Mouse (Mus musculus) mammary gland, adult 2 months (tissue): ENCODE data around the gene Mex3b. TPM values are rescaled to one million over a fixed set of nuclear protein-coding genes. Genes with fewer than 3 reads are reported as not detected.

Source experiments
- polyA plus RNA-seq: library from polyadenylated mRNA; depleted of rRNA; stranded (reverse); fragments of >200 nt; gene quantifications from 2 replicates; pipeline ENCODE4 v1.2.3, GENCODE M21; 2012; ENCODE audit warnings: low replicate concordance; rRNA removed

Gene Mex3b
- polyA plus RNA-seq: 10.9 and 27.4 TPM in 2 replicates

GRCm38 (mm10) chr7:82867271-82868121 lies at the start of gene Mex3b:
TSS of gene Mex3b (plus strand) at chr7:82867333.

Other genes with a start within 250 kb of the Mex3b start
- 1.7 and 3.6 TPM in 2 replicates for gene Saxo2, start 218.8 kb upstream of the Mex3b start, polyA plus RNA-seq
- 2.3 and 5.8 TPM in 2 replicates for gene Efl1, start 218.7 kb upstream of the Mex3b start, polyA plus RNA-seq